Mouse (Mus musculus) embryonic fibroblast, embryonic 13.5 days (primary cell): Measurements from ENCODE around the gene Pi4ka. TPM values are rescaled to one million over a fixed set of nuclear protein-coding genes. Genes with fewer than 3 reads are reported as not detected.
"Not testable (repeated sequence)": the region's sequence is repeated elsewhere in the genome, so short reads cannot be mapped to it uniquely, and the experiment has no call there.

Experiments used
- H3K27ac ChIP-seq: 2 replicates; pipeline ENCODE4 v1.5.1; 2012; ENCODE audit warnings: low read length, control low read depth, inconsistent platforms; ENCODE audit not compliant: insufficient read depth
- H3K4me1 ChIP-seq: 2 replicates; pipeline ENCODE4 v1.6.1; 2011; ENCODE audit warnings: low read length; ENCODE audit not compliant: control insufficient read depth, insufficient read depth
- H3K4me3 ChIP-seq: 2 replicates; pipeline ENCODE4 v1.5.1; 2011; ENCODE audit warnings: mild to moderate bottlenecking, control low read depth, low read length; ENCODE audit not compliant: insufficient read depth
- CTCF ChIP-seq: IDR thresholded peaks from 2 replicates; pipeline ENCODE4 v1.5.1; 2011; ENCODE audit warnings: mild to moderate bottlenecking, control low read depth, low read length, moderate library complexity, borderline replicate concordance; ENCODE audit not compliant: insufficient read depth
- POLR2A ChIP-seq: IDR thresholded peaks from 2 replicates; pipeline ENCODE4 v1.6.1; 2011; ENCODE audit warnings: low read depth, mild to moderate bottlenecking, control low read depth, low read length, moderate library complexity
- polyA plus RNA-seq: library from polyadenylated mRNA; stranded (reverse); fragments of >200 nt; gene quantifications from 2 replicates; pipeline ENCODE4 v1.2.4, GENCODE M21; 2011; ENCODE audit warnings: low read depth; ENCODE audit not compliant: missing spikeins, insufficient read length

Gene Pi4ka
- polyA plus RNA-seq, 1 experiment, result 59.3 TPM

- Histone ChIP-seq H3K4me1 (peaks cover 14% of the 10 kb centered on the region), H3K4me3 (peak overlapping the region; percentile 71), H3K27ac (0 out of 2 replicates have a peak overlapping the region, but pooled peaks have one; percentile 18)
- TF ChIP-seq CTCF, result no peak
- no peak for TF ChIP-seq POLR2A
Measured at GRCm38 (mm10) chr16:17234916-17235665, 171.0 kb downstream of the Pi4ka start.

- H3K4me1 ChIP-seq, result peaks cover 14% of the 10 kb centered on the region
Measured at GRCm38 (mm10) chr16:17234499-17234895, 171.6 kb downstream of the Pi4ka start.

GRCm38 (mm10) chr16:17233702-17234498 lies 172.2 kb downstream of the Pi4ka start:
- Histone ChIP-seq H3K4me1 (peaks cover 14% of the 10 kb centered on the region), H3K4me3 (peak overlapping the region; percentile 71), H3K27ac (no peak overlapping the region)
- no peak for TF ChIP-seq POLR2A
- TF ChIP-seq CTCF, result no peak

More at GRCm38 (mm10) chr16:17234499-17234895, 171.6 kb downstream of the Pi4ka start:
- peak overlapping the region; percentile 71 for H3K4me3 ChIP-seq
- no peak for TF ChIP-seq CTCF
- TF ChIP-seq POLR2A, result no peak
- H3K27ac ChIP-seq, result 0 out of 2 replicates have a peak overlapping the region, but pooled peaks have one; percentile 18

- Histone ChIP-seq H3K27ac (no peak within 1 kb of the TSS), H3K4me3 (peak within 1 kb of the TSS; percentile 71), H3K4me1 (peaks cover 14% of the 10 kb centered on the region)
- TF ChIP-seq CTCF (no peak), POLR2A (peak; percentile 73)
Measured at GRCm38 (mm10) chr16:17232794-17233701, 173.1 kb downstream of the Pi4ka start, which contains the start of gene Hic2. Gene Hic2 (plus strand): TSS chr16:17233572.

- H3K27ac ChIP-seq, H3K4me3 ChIP-seq: not testable (repeated sequence)
- H3K4me1 ChIP-seq, result peaks cover 14% of the 10 kb centered on the region
Measured at GRCm38 (mm10) chr16:17231523-17231922, 174.6 kb downstream of the Pi4ka start.

Other genes starting within 250 kb of the Pi4ka start
- 163 and 173 TPM in 2 replicates for gene Ube2l3, start 203.7 kb downstream of the Pi4ka start, polyA plus RNA-seq
- gene Rimbp3, start 197.7 kb downstream of the Pi4ka start, polyA plus RNA-seq, result not detected in 2 replicates
- gene Hic2, start 172.7 kb downstream of the Pi4ka start, polyA plus RNA-seq, result 1.5 and 2.8 TPM in 2 replicates
- gene Tmem191c, start 130.2 kb downstream of the Pi4ka start, polyA plus RNA-seq, result 1.5 and 4.5 TPM in 2 replicates
- not detected in 2 replicates for gene Serpind1, start 74.9 kb downstream of the Pi4ka start, polyA plus RNA-seq
- 19.5 and 19.8 TPM in 2 replicates for gene Snap29, start 328 bp downstream of the Pi4ka start, polyA plus RNA-seq
- 35.7 and 39.3 TPM in 2 replicates for gene Crkl, start 45.7 kb upstream of the Pi4ka start, polyA plus RNA-seq
- not detected in 2 replicates for gene Aifm3, start 83.3 kb upstream of the Pi4ka start, polyA plus RNA-seq
- 97.5 and 113 TPM in 2 replicates for gene Lztr1, start 102.4 kb upstream of the Pi4ka start, polyA plus RNA-seq
- 23.8 and 27.0 TPM in 2 replicates for gene Thap7, start 124.8 kb upstream of the Pi4ka start, polyA plus RNA-seq
- 0.25 TPM in 1 of 2 replicates, not detected in the other for gene Lrrc74b, start 154.9 kb upstream of the Pi4ka start, polyA plus RNA-seq
- 2.2 and 3.0 TPM in 2 replicates for gene P2rx6, start 155.6 kb upstream of the Pi4ka start, polyA plus RNA-seq
- 2.1 and 2.2 TPM in 2 replicates for gene Slc7a4, start 176.9 kb upstream of the Pi4ka start, polyA plus RNA-seq
- 28.7 and 44.8 TPM in 2 replicates for gene Smpd4, start 213.0 kb upstream of the Pi4ka start, polyA plus RNA-seq
- gene Ccdc74a, start 240.2 kb upstream of the Pi4ka start, polyA plus RNA-seq, result 7.1 and 9.7 TPM in 2 replicates